18 mouse cellular contexts compared by ENCODE assay signal in the genomic region with DNA sequence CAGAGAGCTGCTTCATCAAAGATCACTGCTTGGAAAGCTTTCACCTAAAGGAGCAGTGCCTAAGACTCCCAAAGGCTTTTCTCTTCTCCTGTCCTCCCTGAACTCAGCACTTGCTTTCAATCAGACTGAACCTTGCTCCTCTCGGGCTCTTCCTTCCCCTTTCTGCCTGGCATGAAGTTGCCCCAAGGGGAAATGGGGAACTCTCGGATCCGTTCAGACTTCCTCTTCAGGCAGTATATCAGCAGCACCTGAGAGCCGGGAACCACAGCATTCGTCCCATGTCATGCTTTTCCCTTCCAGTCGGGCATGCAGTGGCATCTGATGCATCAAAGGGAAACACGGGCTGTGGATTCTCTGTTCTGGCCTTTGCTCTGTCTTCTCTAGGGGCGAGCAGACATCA.
A peak's percentile ranks its signal among the peaks of the same experiment; 100 is the strongest.
DNase-seq lines count a peak whose midpoint lies in the region; ATAC-seq lines count a peak whose summit lies in the region.
"Had no signal": no experiment of that assay in that cellular context is flagged by ENCODE, and none has a peak within 500 bp of the region (broad histone marks: within the 10 kb centered on the region; RNA-seq: fewer than 3 reads in every experiment).

No protein-coding gene starts in this region.

- no peaks in the 10 kb centered on the region for H3K36me3 ChIP-seq in heart, embryonic 10.5 days
- H3K36me3 ChIP-seq: liver, embryonic 15.5 days; neural tube, embryonic 12.5 days had no signal

- WGBS in heart, embryonic 10.5 days = 62% methylated on average over 8 of the region's 8 CpGs

- H3K4me3 ChIP-seq in heart, embryonic 10.5 days = no peak overlapping the region
- H3K4me3 ChIP-seq: forebrain, embryonic 13.5 days; liver, embryonic 15.5 days; neural tube, embryonic 12.5 days had no signal

- ATAC-seq in megakaryocyte, adult 5-6 weeks (ENCODE audit: poor library complexity, severe bottlenecking) = peak; percentile 97
- ATAC-seq in frontal cortex, adult (ENCODE audit: low TSS enrichment) = no peak
- ATAC-seq: forebrain, embryonic 13.5 days; intestine, embryonic 16.5 days; midbrain, embryonic 16.5 days had no signal

- H3K4me1 ChIP-seq in heart, embryonic 10.5 days = no peaks in the 10 kb centered on the region
- H3K4me1 ChIP-seq: forebrain, embryonic 13.5 days; liver, embryonic 15.5 days; neural tube, embryonic 12.5 days had no signal

- H3K27me3 ChIP-seq in heart, embryonic 10.5 days (ENCODE audit: insufficient read depth, poor library complexity, severe bottlenecking) = no peaks in the 10 kb centered on the region
- H3K27me3 ChIP-seq: forebrain, embryonic 13.5 days; liver, embryonic 15.5 days; neural tube, embryonic 12.5 days had no signal

- H3K9me3 ChIP-seq in heart, embryonic 10.5 days = no peaks in the 10 kb centered on the region
- H3K9me3 ChIP-seq: forebrain, embryonic 13.5 days; liver, embryonic 15.5 days; neural tube, embryonic 12.5 days had no signal

- H3K27ac ChIP-seq in heart, embryonic 10.5 days = no peak overlapping the region
- H3K27ac ChIP-seq: forebrain, embryonic 13.5 days; hindbrain, embryonic 14.5 days; liver, embryonic 15.5 days; neural tube, embryonic 12.5 days had no signal

- DNase-seq in heart, adult 18-20 months = peak; percentile 7 to 48
- DNase-seq in heart, embryonic 10.5 days (ENCODE audit: low spot score) = no peak
- DNase-seq in right cerebral cortex, postnatal 10 days (ENCODE audit: low spot score in 2 of 2) = peak; percentile 29 to 36
- DNase-seq in right cerebral cortex, adult 2 months (ENCODE audit: low spot score in 2 of 2) = no peak
- no peak for DNase-seq in right cerebral cortex, postnatal 4 days
- DNase-seq: adrenal gland, postnatal 14 days; cerebellum, adult 8-10 months; embryo, embryonic 11 days; kidney, postnatal 10 days; thymus, postnatal 36 days had no signal

Comparison
In these comparisons a context has a peak if more than half of its experiments do, and no peak if none do; other contexts are left out.
1. DNase-seq: peak in heart, adult 18-20 months (2 of 2) and right cerebral cortex, postnatal 10 days (2 of 2); none in heart, embryonic 10.5 days (single experiment), right cerebral cortex, adult 2 months (0 of 2) and right cerebral cortex, postnatal 4 days (single experiment).